Mouse (Mus musculus) layer of hippocampus, adult 18-20 months (tissue): Measurements from ENCODE around the gene Tmem253. TPM values are rescaled to one million over a fixed set of nuclear protein-coding genes. Genes with fewer than 3 reads are reported as not detected.

ENCODE experiments used
- total RNA-seq, 2 experiments: library from RNA; stranded (reverse); gene quantifications; 2 replicates each; pipeline ENCODE4 v1.2.3; 2021

Gene Tmem253
- total RNA-seq, 2 experiments from 2014 or later, result 0.63 to 0.92 TPM

Other genes with a start within 250 kb of the Tmem253 start
- gene Ang4, start 242.1 kb upstream of the Tmem253 start, total RNA-seq, result not detected
- gene AY358078, start 215.6 kb upstream of the Tmem253 start, total RNA-seq, result not detected
- gene Ear6, start 162.0 kb upstream of the Tmem253 start, total RNA-seq, result not detected
- 10 to 100 TPM; 29.0 to 43.2 TPM for gene Mettl17, start 130.8 kb upstream of the Tmem253 start, total RNA-seq
- gene Slc39a2, start 122.8 kb upstream of the Tmem253 start, total RNA-seq, result 1 to 10 TPM; 6.7 to 8.0 TPM
- gene Ndrg2, start 101.5 kb upstream of the Tmem253 start, total RNA-seq, result 1,000 to 10,000 TPM in 1 of 2 experiments, 100 to 1,000 TPM in 1; 922 to 1,028 TPM
- gene Tppp2, start 97.2 kb upstream of the Tmem253 start, total RNA-seq, result not detected
- gene Rnase13, start 92.9 kb upstream of the Tmem253 start, total RNA-seq, result not detected
- gene Arhgef40, start 30.9 kb upstream of the Tmem253 start, total RNA-seq, result 10 to 100 TPM; 25.8 to 30.0 TPM
- 10 to 100 TPM; 42.3 to 44.2 TPM for gene Zfp219, start 5.1 kb downstream of the Tmem253 start, total RNA-seq
- gene Olfr221, start 26.8 kb downstream of the Tmem253 start, total RNA-seq, result not detected
- 100 to 1,000 TPM; 255 to 280 TPM for gene Hnrnpc, start 88.4 kb downstream of the Tmem253 start, total RNA-seq
- 1 to 10 TPM; 1.2 to 1.9 TPM for gene Rpgrip1, start 95.0 kb downstream of the Tmem253 start, total RNA-seq
- 10 to 100 TPM; 50.6 to 54.8 TPM for gene Supt16, start 181.8 kb downstream of the Tmem253 start, total RNA-seq
- gene Chd8, start 242.1 kb downstream of the Tmem253 start, total RNA-seq, result 100 to 1,000 TPM; 109 to 117 TPM